Mouse (Mus musculus) spleen, embryonic (tissue): ENCODE results near the gene Dido1.

ENCODE experiments used
- CTCF ChIA-PET: fragments of 350-600 bp; sonication (Branson Sonifier 250); formaldehyde crosslinking; loops from one replicate; lab custom pipeline; 2022; lab: Charles Lee

Gene Dido1

GRCm38 (mm10) chr2:180692630-180693029 lies 17.2 kb downstream of the Dido1 start:
- CTCF ChIA-PET: no interaction called here

- CTCF ChIA-PET: interaction anchor here (1.0 kb wide), 1 partner anchor 16 kb away, joined by 3 read pairs; no protein-coding TSS in a partner anchor
These were observed 20.0 kb downstream of the Dido1 start for GRCm38 (mm10) chr2:180689841-180690240.

- CTCF ChIA-PET: no interaction called here
These were observed 25.8 kb downstream of the Dido1 start for GRCm38 (mm10) chr2:180684031-180684430.

- CTCF ChIA-PET: no interaction called here
These were observed 26.3 kb downstream of the Dido1 start for GRCm38 (mm10) chr2:180683524-180683923.

- CTCF ChIA-PET: interaction anchor here (1.7 kb wide), 1 partner anchor 64 kb away, joined by 4 read pairs; no protein-coding TSS in a partner anchor
These were observed 28.6 kb downstream of the Dido1 start for GRCm38 (mm10) chr2:180681225-180681624.

- CTCF ChIA-PET: interaction anchor here (0.5 to 1.1 kb wide), 4 partner anchors 21 to 629 kb away, joined by 3 to 7 read pairs (median 5); partner anchors contain the start of genes Dido1 and Gid8
These were observed 31.1 kb downstream of the Dido1 start for GRCm38 (mm10) chr2:180678609-180679140.

- CTCF ChIA-PET: no interaction called here
These were observed 33.1 kb downstream of the Dido1 start for GRCm38 (mm10) chr2:180676706-180677105.

GRCm38 (mm10) chr2:180662008-180662407 lies 47.8 kb downstream of the Dido1 start:
- CTCF ChIA-PET: no interaction called here

GRCm38 (mm10) chr2:180660521-180660920 lies 49.3 kb downstream of the Dido1 start:
- CTCF ChIA-PET: no interaction called here

- CTCF ChIA-PET: no interaction called here
These were observed 50.2 kb downstream of the Dido1 start for GRCm38 (mm10) chr2:180659353-180660150.

GRCm38 (mm10) chr2:180658381-180658780 lies 51.4 kb downstream of the Dido1 start:
- CTCF ChIA-PET: interaction anchor here (1.2 kb wide), 1 partner anchor 72 kb away, joined by 5 read pairs; no protein-coding TSS in a partner anchor

GRCm38 (mm10) chr2:180657394-180658013 lies 52.3 kb downstream of the Dido1 start:
- CTCF ChIA-PET: interaction anchor here (0.7 to 1.2 kb wide), 2 partner anchors 67 to 73 kb away, joined by 3 to 5 read pairs; no protein-coding TSS in a partner anchor

- CTCF ChIA-PET: no interaction called here
These were observed 54.6 kb downstream of the Dido1 start for GRCm38 (mm10) chr2:180655150-180655549.

GRCm38 (mm10) chr2:180654666-180655065 lies 55.1 kb downstream of the Dido1 start:
- CTCF ChIA-PET: no interaction called here

- CTCF ChIA-PET: interaction anchor here (0.7 kb wide), 1 partner anchor 90 kb away, joined by 7 read pairs; no protein-coding TSS in a partner anchor
These were observed 63.0 kb downstream of the Dido1 start for GRCm38 (mm10) chr2:180646841-180647240.

GRCm38 (mm10) chr2:180643626-180644025 lies 66.2 kb downstream of the Dido1 start:
- CTCF ChIA-PET: no interaction called here

- CTCF ChIA-PET: no interaction called here
These were observed 67.1 kb downstream of the Dido1 start, which contains the start of gene Tcfl5 for GRCm38 (mm10) chr2:180642555-180643260. Gene Tcfl5, minus strand, starts transcription at chr2:180642708.

GRCm38 (mm10) chr2:180641576-180642554 lies 67.9 kb downstream of the Dido1 start:
- CTCF ChIA-PET: no interaction called here

GRCm38 (mm10) chr2:180611882-180612281 lies 97.9 kb downstream of the Dido1 start:
- CTCF ChIA-PET: no interaction called here

- CTCF ChIA-PET: no interaction called here
These were observed 99.5 kb downstream of the Dido1 start for GRCm38 (mm10) chr2:180610283-180610682.
